Mouse (Mus musculus): ENCODE results near the gene Gm36864.

- no peak for TF ChIP-seq CTCF (IDR thresholded peaks at IDR 0.05)
- TF ChIP-seq EP300 (IDR thresholded peaks at IDR 0.05), result no peak
Observed at GRCm38 (mm10) chr7:44225076-44225475, 10.9 kb upstream of the Gm36864 start, which contains the start of gene Klk1.

All from lung, postnatal 0 days (tissue).